Mouse (Mus musculus): ENCODE data around the gene Tcl1b2. TPM values are rescaled to one million over a fixed set of nuclear protein-coding genes. Genes with fewer than 3 reads are reported as not detected.
"Not testable (repeated sequence)": the region's sequence is repeated elsewhere in the genome, so short reads cannot be mapped to it uniquely, and the experiment has no call there.

The Tcl1b2 gene
- total RNA-seq, 2 experiments from 2014 or later = not detected

DNA sequence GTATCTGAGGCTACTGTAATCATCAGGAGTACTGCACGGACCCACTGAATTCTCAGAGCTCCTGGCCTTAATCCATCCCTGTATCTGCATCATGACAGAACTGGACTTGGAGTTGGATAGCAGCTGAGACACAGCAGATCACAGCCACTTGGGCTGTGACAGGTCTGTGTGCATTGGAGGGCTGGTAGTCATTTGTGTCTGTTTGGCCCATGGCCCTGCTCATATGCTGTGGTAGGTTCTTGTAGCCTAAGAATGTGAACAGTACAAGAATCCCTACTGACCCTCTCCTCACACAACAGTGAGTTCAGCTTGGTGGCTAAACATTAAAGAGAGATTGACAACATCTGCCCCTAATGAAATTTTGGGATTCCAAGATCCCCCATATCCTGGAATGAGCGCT is 27.6 kb downstream of the Tcl1b2 start:
- DNase-seq (ENCODE audit: low spot score in 2 of 2) = no peak

- DNase-seq (ENCODE audit: low spot score in 2 of 2) = peak; percentile 40 to 66
Observed at GRCm38 (mm10) chr12:105174318-105174717, 28.5 kb downstream of the Tcl1b2 start.

- DNase-seq (ENCODE audit: low spot score in 2 of 2) = not testable (repeated sequence)
Observed at GRCm38 (mm10) chr12:105176044-105176443, 30.2 kb downstream of the Tcl1b2 start, which contains the start of gene Tcl1b5. Gene Tcl1b5 (plus strand): TSS chr12:105176344.

- not testable (repeated sequence) for DNase-seq (ENCODE audit: low spot score in 2 of 2)
Observed at GRCm38 (mm10) chr12:105181040-105181644, 35.3 kb downstream of the Tcl1b2 start.

- DNase-seq (ENCODE audit: low spot score in 2 of 2) = peak in 1 of 2 experiments; percentile 9
Observed at GRCm38 (mm10) chr12:105188980-105189379, 43.2 kb downstream of the Tcl1b2 start.

- not testable (repeated sequence) for DNase-seq (ENCODE audit: low spot score in 2 of 2)
Observed at GRCm38 (mm10) chr12:105190743-105191142, 44.9 kb downstream of the Tcl1b2 start, which contains the start of gene Tcl1b3. Gene Tcl1b3 (plus strand): TSS chr12:105191043.

DNA sequence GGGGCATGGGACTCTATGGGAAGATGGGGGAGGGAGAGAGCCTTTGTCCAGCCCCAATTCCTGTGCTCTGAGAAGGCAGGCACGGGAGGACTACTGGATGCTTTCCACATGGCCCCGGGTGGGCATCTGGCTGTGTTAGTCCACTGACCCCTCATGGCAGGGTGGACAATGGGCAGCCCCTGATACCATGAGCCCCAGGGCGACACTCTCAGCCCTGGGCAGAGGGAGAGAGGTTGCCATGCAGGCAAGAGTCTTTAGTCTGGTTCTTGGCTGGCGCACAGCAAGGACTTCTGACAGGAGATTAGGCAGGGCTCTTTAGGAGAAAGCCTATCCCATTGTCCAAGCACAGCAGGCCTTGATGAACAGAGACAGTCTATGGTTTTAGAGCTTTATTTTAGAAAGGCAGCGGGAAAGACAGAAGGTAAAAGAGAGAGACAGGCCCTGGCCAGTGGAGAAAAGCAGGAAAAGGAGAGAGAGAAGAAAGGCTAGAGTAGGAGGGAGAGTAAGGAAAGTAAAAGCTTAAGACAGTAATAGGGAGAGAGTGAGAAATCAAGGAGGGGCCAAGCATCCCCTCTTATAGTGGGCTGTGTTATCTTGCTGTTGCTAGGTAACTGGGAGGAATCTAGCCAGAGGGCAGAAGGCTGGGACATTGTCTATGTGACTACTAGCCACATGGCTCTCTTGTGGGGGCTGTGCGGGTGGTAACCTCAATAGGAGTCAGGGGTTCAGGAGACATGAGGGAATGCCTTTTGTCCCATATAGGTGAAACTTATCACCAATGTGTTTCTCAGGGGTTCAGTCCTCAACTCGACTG is 54.1 kb downstream of the Tcl1b2 start:
- not testable (repeated sequence) for DNase-seq (ENCODE audit: low spot score in 2 of 2)

GRCm38 (mm10) chr12:105201657-105202056 is 55.8 kb downstream of the Tcl1b2 start, which contains the start of gene Tcl1b4:
Gene Tcl1b4 (plus strand): TSS chr12:105201957.
- not testable (repeated sequence) for DNase-seq (ENCODE audit: low spot score in 2 of 2)

Other genes with a start within 250 kb of the Tcl1b2 start
- gene Syne3, start 136.2 kb upstream of the Tcl1b2 start, total RNA-seq (2021) = 1 to 10 TPM; 2.0 to 2.3 TPM
- gene Glrx5, start 113.3 kb upstream of the Tcl1b2 start, total RNA-seq (2021) = 10 to 100 TPM; 45.9 to 46.2 TPM
- gene Tcl1b1, start 13.7 kb downstream of the Tcl1b2 start, total RNA-seq (2021) = not detected
- gene Tcl1b5, start 30.3 kb downstream of the Tcl1b2 start, total RNA-seq (2021) = not detected
- not detected for gene Tcl1b3, start 45.0 kb downstream of the Tcl1b2 start, total RNA-seq (2021)
- not detected for gene Tcl1b4, start 55.9 kb downstream of the Tcl1b2 start, total RNA-seq (2021)
- gene Tcl1, start 76.8 kb downstream of the Tcl1b2 start, total RNA-seq (2021) = not detected
- gene Tunar, start 187.9 kb downstream of the Tcl1b2 start, total RNA-seq (2021) = 10 to 100 TPM; 16.2 to 16.8 TPM

Measured in layer of hippocampus, adult 18-20 months (tissue).